ENCODE assay signal across 8 mouse cellular contexts in the genomic region with DNA sequence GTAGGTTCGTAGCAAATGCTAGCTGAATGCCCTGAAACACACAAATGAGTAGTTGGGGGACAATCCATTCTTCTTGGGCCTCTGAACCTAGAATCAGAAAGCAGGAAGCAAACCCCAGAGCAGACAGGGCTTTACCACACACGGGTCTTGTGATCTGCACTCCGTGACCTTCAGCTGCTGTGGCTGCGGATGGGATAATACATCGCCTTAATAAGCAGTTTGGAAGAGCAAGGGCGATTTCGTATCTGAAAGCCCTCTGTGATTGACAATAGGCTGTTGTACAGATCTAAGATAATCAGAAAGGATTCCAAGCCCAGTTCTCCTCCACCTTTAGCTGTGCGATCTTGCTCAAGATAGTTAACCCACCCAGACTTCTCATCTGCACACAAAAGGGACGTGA. TPM values are rescaled to one million over a fixed set of nuclear protein-coding genes. Genes with fewer than 3 reads are reported as not detected.
DNase-seq lines count a peak whose midpoint lies in the region; ATAC-seq lines count a peak whose summit lies in the region.

No protein-coding gene starts in this region.

- no peak for ATAC-seq in heart, embryonic 15.5 days (replicated peaks; ENCODE audit: insufficient number of reproducible peaks, insufficient read depth, low FRiP score, low read depth)

- peaks cover 56% of the 10 kb centered on the region for H3K4me1 ChIP-seq in heart, embryonic 15.5 days (replicated peaks)
- peaks cover 56% of the 10 kb centered on the region for H3K4me1 ChIP-seq in limb, embryonic 10.5 days

- peak; percentile 58 for DNase-seq in embryo, embryonic 10.5 days (ENCODE audit: low spot score)
- no peak for DNase-seq in embryo, embryonic 11 days
- peak; percentile 48 for DNase-seq in CD4-positive, CD25-positive, alpha-beta regulatory T cell, adult 2 months (ENCODE audit: low read depth, low spot score)
- no peak for DNase-seq in limb, embryonic 10.5 days (ENCODE audit: low spot score)
- DNase-seq in right cerebral cortex, adult 18-20 months: no peak
- DNase-seq in left cerebral cortex, adult 8-10 months (ENCODE audit: low spot score in 2 of 2): no peak
- no peak for DNase-seq in layer of hippocampus, postnatal 14 days (ENCODE audit: low spot score in 2 of 2)

- no peaks in the 10 kb centered on the region for H3K9me3 ChIP-seq in heart, embryonic 15.5 days (replicated peaks)
- no peaks in the 10 kb centered on the region for H3K9me3 ChIP-seq in limb, embryonic 10.5 days (replicated peaks)

- no peak overlapping the region for H3K9ac ChIP-seq in heart, embryonic 15.5 days

- no peak overlapping the region for H3K4me2 ChIP-seq in heart, embryonic 15.5 days

- 51% methylated on average over 9 of the region's 9 CpGs for WGBS in heart, embryonic 15.5 days
- WGBS in limb, embryonic 10.5 days: 61% methylated on average over 9 of the region's 9 CpGs

- peak overlapping the region; percentile 89 for H3K27ac ChIP-seq in heart, embryonic 15.5 days
- H3K27ac ChIP-seq in limb, embryonic 10.5 days: peak overlapping the region; percentile 96

- no peak overlapping the region for H3K4me3 ChIP-seq in heart, embryonic 15.5 days
- H3K4me3 ChIP-seq in limb, embryonic 10.5 days: no peak overlapping the region

- no peaks in the 10 kb centered on the region for H3K36me3 ChIP-seq in heart, embryonic 15.5 days
- H3K36me3 ChIP-seq in limb, embryonic 10.5 days: no peaks in the 10 kb centered on the region

- no peaks in the 10 kb centered on the region for H3K27me3 ChIP-seq in heart, embryonic 15.5 days
- no peaks in the 10 kb centered on the region; the same call in 1 of the 2 replicates for H3K27me3 ChIP-seq in limb, embryonic 10.5 days (ENCODE audit: low read depth, poor library complexity, severe bottlenecking)

RNA-seq across cellular contexts. Expression of a gene that starts 52.5 kb away (rescaled TPM):
- 94.7 and 107 TPM in 2 replicates for polyA plus RNA-seq in heart, embryonic 15.5 days (2015; fragmentation: Nextera tagmentation; extraction: Ambion mirVana)
- 88.4 and 96.4 TPM in 2 replicates for polyA plus RNA-seq in limb, embryonic 10.5 days (2016; fragmentation: Nextera tagmentation; extraction: Ambion mirVana)
- total RNA-seq in left cerebral cortex, adult 8-10 months (2022): 10 to 100 TPM; 26.7 to 46.5 (median 33.3) TPM
- total RNA-seq in layer of hippocampus, postnatal 14 days (2021): 10 to 100 TPM; 48.3 to 50.3 TPM

Comparison
In these comparisons a context has a peak if more than half of its experiments do, and no peak if none do; other contexts are left out.
1. DNase-seq: peak in embryo, embryonic 10.5 days (single experiment) and CD4-positive, CD25-positive, alpha-beta regulatory T cell, adult 2 months (single experiment); none in embryo, embryonic 11 days (single experiment), limb, embryonic 10.5 days (single experiment), right cerebral cortex, adult 18-20 months (single experiment), left cerebral cortex, adult 8-10 months (0 of 2) and layer of hippocampus, postnatal 14 days (0 of 2).